Mouse (Mus musculus): ENCODE measurements around the gene Creg2. TPM values are rescaled to one million over a fixed set of nuclear protein-coding genes. Genes with fewer than 3 reads are reported as not detected.

Creg2 gene
- polyA plus RNA-seq, 1 experiment from 2014 or later = 0.05 TPM

- ATAC-seq (ENCODE audit: insufficient read depth) = no peak
- H3K4me2 ChIP-seq = no peak overlapping the region
- no peak for DNase-seq
- H3K27me3 ChIP-seq (ENCODE audit: insufficient read depth, low read length) = no peaks in the 10 kb centered on the region
- no peak for TF ChIP-seq CTCF (IDR thresholded peaks at IDR 0.05; ENCODE audit: low read depth)
- H3K9me3 ChIP-seq (ENCODE audit: low read depth, low read length) = no peaks in the 10 kb centered on the region
- WGBS = 46% methylated on average over 2 of the region's 3 CpGs
- H3K4me3 ChIP-seq (ENCODE audit: low read depth, low read length) = no peak overlapping the region
- no peak overlapping the region for H3K9ac ChIP-seq
- no peak overlapping the region for H3K27ac ChIP-seq (ENCODE audit: low read depth)
- H3K4me1 ChIP-seq (ENCODE audit: insufficient read depth) = no peaks in the 10 kb centered on the region
- H3K36me3 ChIP-seq (ENCODE audit: insufficient read depth) = no peaks in the 10 kb centered on the region
These were observed 70.1 kb downstream of the Creg2 start for GRCm38 (mm10) chr1:39581215-39581614.

- no peaks in the 10 kb centered on the region for H3K9me3 ChIP-seq (ENCODE audit: low read depth, low read length)
- no peaks in the 10 kb centered on the region for H3K27me3 ChIP-seq (ENCODE audit: insufficient read depth, low read length)
- H3K27ac ChIP-seq (ENCODE audit: low read depth) = no peak overlapping the region
- peaks cover 10% of the 10 kb centered on the region; the same call in 1 of the 2 replicates for H3K4me1 ChIP-seq (ENCODE audit: insufficient read depth)
- H3K4me3 ChIP-seq (ENCODE audit: low read depth, low read length) = no peak overlapping the region
- WGBS = 62% methylated on average over 6 of the region's 6 CpGs
- DNase-seq (no peak), ATAC-seq (ENCODE audit: insufficient read depth) (no peak)
- H3K36me3 ChIP-seq (ENCODE audit: insufficient read depth) = no peaks in the 10 kb centered on the region
- no peak for TF ChIP-seq CTCF (IDR thresholded peaks at IDR 0.05; ENCODE audit: low read depth)
- no peak overlapping the region for H3K4me2 ChIP-seq
- H3K9ac ChIP-seq = no peak overlapping the region
These were observed 72.1 kb downstream of the Creg2 start for GRCm38 (mm10) chr1:39579139-39579538.

GRCm38 (mm10) chr1:39578446-39578845 is 72.8 kb downstream of the Creg2 start:
- Histone ChIP-seq H3K4me3 (ENCODE audit: low read depth, low read length) (no peak overlapping the region), H3K36me3 (ENCODE audit: insufficient read depth) (no peaks in the 10 kb centered on the region), H3K27ac (ENCODE audit: low read depth) (no peak overlapping the region), H3K9ac (no peak overlapping the region), H3K4me2 (no peak overlapping the region), H3K9me3 (ENCODE audit: low read depth, low read length) (no peaks in the 10 kb centered on the region), H3K4me1 (ENCODE audit: insufficient read depth) (peaks cover 10% of the 10 kb centered on the region; the same call in 1 of the 2 replicates), H3K27me3 (ENCODE audit: insufficient read depth, low read length) (no peaks in the 10 kb centered on the region)
- ATAC-seq (ENCODE audit: insufficient read depth) = no peak
- no peak for DNase-seq
- TF ChIP-seq CTCF (IDR thresholded peaks at IDR 0.05; ENCODE audit: low read depth) = no peak
- 71% methylated on average over 5 of the region's 5 CpGs for WGBS

- H3K9ac ChIP-seq = peak within 1 kb of the TSS; percentile 92
- peak within 1 kb of the TSS; percentile 91 for H3K4me3 ChIP-seq (ENCODE audit: low read depth, low read length)
- peak within 1 kb of the TSS; percentile 99 for H3K27ac ChIP-seq (ENCODE audit: low read depth)
- H3K36me3 ChIP-seq (ENCODE audit: insufficient read depth) = no peaks in the 10 kb centered on the region
- H3K9me3 ChIP-seq (ENCODE audit: low read depth, low read length) = no peaks in the 10 kb centered on the region
- peaks cover 10% of the 10 kb centered on the region; the same call in 1 of the 2 replicates for H3K4me1 ChIP-seq (ENCODE audit: insufficient read depth)
- ATAC-seq (ENCODE audit: insufficient read depth) = peak; percentile 97
- H3K27me3 ChIP-seq (ENCODE audit: insufficient read depth, low read length) = no peaks in the 10 kb centered on the region
- peak; percentile 97 for DNase-seq
- H3K4me2 ChIP-seq = peak within 1 kb of the TSS; percentile 92
- TF ChIP-seq CTCF (IDR thresholded peaks at IDR 0.05; ENCODE audit: low read depth) = no peak
- 0% methylated on average over 40 of the region's 49 CpGs for WGBS
These were observed 74.0 kb downstream of the Creg2 start, which contains the start of gene Rnf149 for GRCm38 (mm10) chr1:39577253-39577705. Gene Rnf149, minus strand, starts transcription at chr1:39577405.

GRCm38 (mm10) chr1:39576431-39577243 is 74.6 kb downstream of the Creg2 start:
- Histone ChIP-seq H3K27me3 (ENCODE audit: insufficient read depth, low read length) (no peaks in the 10 kb centered on the region), H3K9ac (peak overlapping the region; percentile 92), H3K27ac (ENCODE audit: low read depth) (peak overlapping the region; percentile 99), H3K4me1 (ENCODE audit: insufficient read depth) (peaks cover 10% of the 10 kb centered on the region; the same call in 1 of the 2 replicates), H3K4me2 (peak overlapping the region; percentile 92), H3K9me3 (ENCODE audit: low read depth, low read length) (no peaks in the 10 kb centered on the region), H3K36me3 (ENCODE audit: insufficient read depth) (no peaks in the 10 kb centered on the region), H3K4me3 (ENCODE audit: low read depth, low read length) (peak overlapping the region; percentile 91)
- ATAC-seq (ENCODE audit: insufficient read depth) = peak; percentile 79
- no peak for TF ChIP-seq CTCF (IDR thresholded peaks at IDR 0.05; ENCODE audit: low read depth)
- peak; percentile 67 for DNase-seq
- under 1% methylated on average over 87 of the region's 88 CpGs for WGBS

- peak overlapping the region; percentile 99 for H3K27ac ChIP-seq (ENCODE audit: low read depth)
- peak overlapping the region; percentile 92 for H3K9ac ChIP-seq
- no peaks in the 10 kb centered on the region for H3K27me3 ChIP-seq (ENCODE audit: insufficient read depth, low read length)
- no peak for TF ChIP-seq CTCF (IDR thresholded peaks at IDR 0.05; ENCODE audit: low read depth)
- H3K9me3 ChIP-seq (ENCODE audit: low read depth, low read length) = no peaks in the 10 kb centered on the region
- ATAC-seq (ENCODE audit: insufficient read depth) (no peak), DNase-seq (no peak)
- H3K4me2 ChIP-seq = peak overlapping the region; percentile 92
- H3K4me1 ChIP-seq (ENCODE audit: insufficient read depth) = peaks cover 10% of the 10 kb centered on the region; the same call in 1 of the 2 replicates
- H3K36me3 ChIP-seq (ENCODE audit: insufficient read depth) = no peaks in the 10 kb centered on the region
- WGBS = 5% methylated on average over 8 of the region's 8 CpGs
- H3K4me3 ChIP-seq (ENCODE audit: low read depth, low read length) = peak overlapping the region; percentile 91
These were observed 75.4 kb downstream of the Creg2 start for GRCm38 (mm10) chr1:39575778-39576375.

- peaks cover 10% of the 10 kb centered on the region; the same call in 1 of the 2 replicates for H3K4me1 ChIP-seq (ENCODE audit: insufficient read depth)
- 0 out of 2 replicates have a peak, but pooled peaks cover 5% of the 10 kb centered on the region for H3K36me3 ChIP-seq (ENCODE audit: insufficient read depth)
- H3K4me2 ChIP-seq = peak overlapping the region; percentile 23
- ATAC-seq (ENCODE audit: insufficient read depth) (no peak), DNase-seq (peak; percentile 9)
- H3K9me3 ChIP-seq (ENCODE audit: low read depth, low read length) = no peaks in the 10 kb centered on the region
- TF ChIP-seq CTCF (IDR thresholded peaks at IDR 0.05; ENCODE audit: low read depth) = no peak
- H3K27me3 ChIP-seq (ENCODE audit: insufficient read depth, low read length) = no peaks in the 10 kb centered on the region
- no peak overlapping the region for H3K9ac ChIP-seq
- 52% methylated on average over 7 of the region's 7 CpGs for WGBS
- H3K4me3 ChIP-seq (ENCODE audit: low read depth, low read length) = no peak overlapping the region
- H3K27ac ChIP-seq (ENCODE audit: low read depth) = no peak overlapping the region
These were observed 77.4 kb downstream of the Creg2 start for GRCm38 (mm10) chr1:39573890-39574289.
